Mouse (Mus musculus) cerebellum, postnatal 14 days (tissue): ENCODE measurements around the gene Mrvi1.

Experiments used
- DNase-seq, 2 experiments: peaks; one replicate each; pipeline ENCODE4 v3.0.0; 2021; ENCODE audit warnings: mixed read lengths in 2 of 2

Mrvi1 gene

GRCm38 (mm10) chr7:110878028-110878427, 104.2 kb downstream of the Mrvi1 start:
- no peak for DNase-seq

DNA sequence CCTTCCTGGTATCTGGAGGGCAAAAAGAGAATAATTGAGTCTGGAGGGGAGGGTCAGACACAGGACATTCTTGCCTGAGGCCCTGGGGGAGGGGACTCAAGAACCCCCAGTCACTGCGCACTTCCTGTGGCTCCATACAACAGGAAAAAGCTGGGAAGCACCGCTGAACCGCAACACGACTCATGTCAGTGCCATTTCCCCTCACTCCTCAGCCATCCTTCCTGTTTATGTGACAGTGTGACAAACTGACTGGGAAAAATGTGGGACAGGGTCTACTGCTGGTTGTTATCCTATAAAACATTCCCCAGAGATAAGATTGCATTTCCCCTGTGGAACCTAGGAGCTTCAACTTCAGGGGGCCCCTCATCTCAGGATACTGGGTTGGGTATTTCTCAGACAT, 105.3 kb downstream of the Mrvi1 start:
- DNase-seq: no peak

GRCm38 (mm10) chr7:110868807-110869206, 113.5 kb downstream of the Mrvi1 start:
- DNase-seq: no peak

- no peak for DNase-seq
Observed at GRCm38 (mm10) chr7:110867116-110867515, 115.1 kb downstream of the Mrvi1 start.

DNA sequence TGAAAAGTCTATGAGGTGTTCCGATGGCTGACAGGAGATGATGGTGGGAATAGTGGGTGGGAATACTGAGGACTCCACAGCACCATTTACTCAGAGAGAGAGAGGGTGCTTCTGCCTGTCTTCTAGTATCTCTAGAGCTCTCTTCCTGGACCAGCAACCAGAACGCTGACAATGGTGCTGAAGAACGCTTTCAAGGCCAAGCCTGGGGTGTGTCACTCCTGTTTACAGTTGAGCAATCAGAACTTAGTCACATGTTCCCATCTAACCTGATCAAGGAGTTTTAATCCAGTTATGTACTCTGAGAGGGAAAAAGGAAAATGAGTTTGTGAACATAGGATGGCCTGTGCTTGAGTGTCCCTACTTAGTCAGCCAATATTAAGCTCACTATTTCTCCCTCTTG, 116.2 kb downstream of the Mrvi1 start:
- DNase-seq: no peak

DNA sequence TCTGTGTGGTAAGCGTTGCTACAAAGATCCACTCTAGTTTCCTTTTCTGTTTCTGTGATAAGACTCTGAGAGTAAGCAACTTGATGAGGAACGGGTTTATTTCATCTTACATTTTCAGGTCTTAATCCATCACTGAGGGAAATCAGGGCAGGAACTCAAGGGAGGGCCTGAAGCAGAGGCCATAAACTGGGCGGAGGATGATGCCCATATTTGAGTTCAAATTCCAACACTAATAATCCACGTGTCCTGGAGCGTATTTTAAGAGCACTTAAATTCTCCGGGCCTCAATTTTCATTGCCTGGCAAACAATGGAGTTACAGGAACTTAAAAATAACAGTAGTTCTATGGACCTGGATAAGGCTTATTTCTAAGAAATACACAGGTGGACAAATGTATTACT, 116.7 kb downstream of the Mrvi1 start:
- DNase-seq: no peak

GRCm38 (mm10) chr7:110865038-110865437, 117.2 kb downstream of the Mrvi1 start:
- DNase-seq: no peak

GRCm38 (mm10) chr7:110862751-110863289, 119.4 kb downstream of the Mrvi1 start, which contains the start of gene Lyve1:
Gene Lyve1 (minus strand): TSS chr7:110863239.
- DNase-seq: no peak

DNA sequence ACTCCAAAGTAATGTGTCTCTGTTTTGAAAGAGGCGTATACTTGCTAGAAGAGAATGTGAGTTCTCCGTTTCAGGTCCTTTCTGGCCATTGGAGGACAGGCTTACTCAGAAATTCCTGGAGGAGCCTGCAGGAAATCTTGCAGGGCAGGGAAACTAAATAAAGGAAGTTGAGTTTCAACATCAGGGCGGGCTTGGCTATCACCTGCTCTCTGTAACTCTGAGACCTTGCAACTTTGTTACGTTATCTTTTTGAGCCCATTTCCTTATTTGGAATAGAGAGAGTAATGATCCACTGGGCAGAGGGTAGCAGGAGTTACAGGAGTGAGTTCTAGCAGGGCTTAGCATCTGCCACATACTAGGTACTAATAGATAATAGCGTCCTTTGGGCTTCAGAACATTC, 122.1 kb downstream of the Mrvi1 start:
- no peak for DNase-seq

- no peak for DNase-seq
Observed at GRCm38 (mm10) chr7:110855604-110856003, 126.7 kb downstream of the Mrvi1 start.

GRCm38 (mm10) chr7:110854927-110855546, 127.2 kb downstream of the Mrvi1 start:
- DNase-seq: peak; percentile 66 to 72

GRCm38 (mm10) chr7:110854519-110854918, 127.7 kb downstream of the Mrvi1 start:
- no peak for DNase-seq

- DNase-seq: no peak
Observed at GRCm38 (mm10) chr7:110853611-110854010, 128.7 kb downstream of the Mrvi1 start.

DNA sequence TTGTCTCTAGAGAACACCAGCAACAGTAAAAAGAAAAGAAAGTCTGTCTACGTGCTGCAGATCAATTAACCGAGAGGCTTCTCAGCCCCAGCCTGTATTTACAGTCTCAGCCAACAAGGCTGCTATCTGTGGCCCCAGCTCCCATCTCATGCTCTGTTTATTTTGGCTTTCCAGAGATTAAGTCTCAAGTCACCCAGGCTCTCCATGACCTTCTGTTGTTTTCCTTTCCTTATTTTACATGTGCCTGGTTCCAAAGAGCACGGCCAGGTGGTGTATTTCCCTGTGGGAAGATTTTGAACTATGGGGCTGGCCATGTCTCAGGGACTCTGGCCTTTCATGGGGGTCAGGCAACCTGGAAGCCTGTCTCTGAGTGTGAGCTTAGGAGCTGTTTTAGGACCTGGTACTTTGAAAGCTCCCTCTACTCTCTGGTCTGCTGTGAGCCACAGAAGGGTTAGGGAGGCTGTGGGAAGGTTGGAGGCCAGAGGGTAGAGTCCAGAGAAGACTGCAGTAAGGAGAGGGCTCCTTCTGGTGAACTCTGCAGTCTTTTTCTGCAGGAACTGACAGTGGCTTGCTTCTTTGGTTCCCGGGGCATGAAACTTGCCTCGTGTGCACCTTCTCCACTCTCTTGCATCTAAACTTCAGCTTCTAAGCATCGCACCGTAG, 130.6 kb downstream of the Mrvi1 start:
- DNase-seq: no peak

DNA sequence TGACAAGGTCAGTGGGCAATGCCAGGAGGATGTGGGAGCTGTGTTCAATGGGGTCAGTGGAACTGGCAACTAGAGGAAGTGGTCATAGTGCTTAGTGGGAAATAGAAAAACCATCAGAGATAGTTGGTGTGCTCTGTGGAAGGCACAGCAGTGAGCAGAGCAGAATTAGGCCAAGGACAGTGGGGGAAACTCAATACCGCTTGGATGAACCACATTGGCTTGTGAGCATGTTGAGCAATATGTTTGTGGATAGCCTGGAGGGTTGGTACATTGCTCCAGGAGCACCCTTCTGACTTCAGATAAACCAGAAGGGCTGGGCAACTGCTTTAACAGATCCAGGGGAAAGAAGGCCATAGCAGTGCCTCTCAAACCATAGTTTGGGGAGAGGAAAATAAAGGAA, 133.9 kb downstream of the Mrvi1 start:
- DNase-seq: no peak

DNA sequence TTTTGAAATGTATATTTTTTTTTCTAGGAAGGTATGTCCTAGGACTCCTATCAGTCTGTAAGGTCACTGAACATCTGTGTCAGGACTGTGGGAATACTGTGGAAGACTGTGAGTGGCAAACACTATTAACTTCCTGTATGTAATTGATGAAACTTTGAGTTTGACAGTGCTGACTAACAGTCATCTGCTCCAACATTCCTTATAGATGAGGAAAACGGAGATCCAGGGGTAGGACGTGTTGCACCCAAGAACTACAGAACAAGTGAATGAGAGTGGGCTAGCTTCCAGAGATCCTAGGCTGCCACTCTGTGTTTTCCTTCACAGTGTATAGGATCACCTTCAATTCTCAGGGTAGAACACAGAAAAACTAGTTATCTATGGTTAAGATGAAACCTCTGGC, 134.9 kb downstream of the Mrvi1 start:
- DNase-seq: no peak

DNA sequence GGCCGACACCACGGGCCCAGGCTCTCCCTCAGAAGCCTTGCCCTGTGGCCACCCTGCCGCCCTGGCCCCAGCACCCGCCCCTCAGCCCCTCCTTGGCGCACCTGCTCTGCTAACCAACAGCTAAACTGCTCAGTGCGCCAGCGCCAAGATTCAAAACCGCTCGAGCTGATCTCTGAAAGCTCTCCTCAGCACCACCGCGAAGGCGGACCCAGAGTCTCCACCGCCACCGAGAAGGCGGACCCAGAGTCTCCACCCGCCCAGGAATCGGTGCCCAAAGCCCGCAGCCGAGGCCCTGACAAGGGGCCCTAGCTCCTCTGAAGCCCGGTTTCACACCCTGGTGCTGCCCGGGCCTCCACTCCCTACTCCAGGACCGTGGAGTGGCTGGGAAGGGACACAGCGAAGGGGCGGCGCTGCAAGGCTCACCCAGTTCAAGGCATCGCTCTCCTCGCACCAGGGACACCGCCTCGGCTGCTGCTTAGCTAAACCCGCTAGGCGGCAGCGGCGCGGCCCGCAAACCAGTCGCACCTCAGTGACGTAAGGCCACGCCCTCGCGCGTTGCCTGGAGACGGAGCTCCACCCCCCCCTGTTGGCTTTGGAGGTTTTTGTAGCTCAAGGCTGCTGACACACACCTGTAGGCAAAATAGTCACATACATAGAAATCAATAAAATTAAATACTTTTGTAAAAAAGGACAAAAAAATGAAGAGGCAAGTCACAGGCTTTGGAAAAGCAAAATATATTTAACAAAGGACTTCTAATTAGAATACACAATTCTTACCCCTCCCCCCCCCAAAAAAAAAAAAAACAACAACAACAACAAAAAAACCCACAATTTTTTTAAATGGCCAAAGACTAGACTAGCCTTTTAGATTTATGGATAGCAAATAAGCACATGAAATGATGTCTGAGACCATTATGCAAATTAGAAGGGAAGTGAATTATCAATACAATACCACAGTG, 138.1 kb downstream of the Mrvi1 start, which contains the start of gene Rnf141:
Rnf141 (minus strand) TSS at position 542 of the 959 bp plus-strand sequence.
- peak; percentile 95 to 96 for DNase-seq

DNA sequence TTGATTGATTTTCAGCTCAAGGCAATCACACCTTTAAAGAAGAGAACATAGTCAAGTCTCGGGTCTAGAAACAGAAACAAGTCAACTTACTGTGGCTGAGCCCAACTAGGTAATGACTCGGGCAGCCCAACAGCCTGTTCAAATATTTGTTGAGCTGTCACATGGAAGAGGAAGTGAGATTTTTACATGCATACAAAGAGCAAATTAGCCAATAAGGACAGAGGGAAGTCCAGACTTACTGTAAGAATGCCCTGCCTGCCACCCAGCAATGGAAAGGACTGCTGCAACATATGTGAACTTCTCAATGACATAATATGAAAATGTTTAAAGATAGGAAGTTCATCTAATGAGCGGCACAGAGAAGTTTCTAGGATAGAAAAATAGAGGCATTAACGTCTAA, 141.9 kb downstream of the Mrvi1 start:
- no peak for DNase-seq

GRCm38 (mm10) chr7:110834522-110834921, 147.7 kb downstream of the Mrvi1 start:
- no peak for DNase-seq

DNA sequence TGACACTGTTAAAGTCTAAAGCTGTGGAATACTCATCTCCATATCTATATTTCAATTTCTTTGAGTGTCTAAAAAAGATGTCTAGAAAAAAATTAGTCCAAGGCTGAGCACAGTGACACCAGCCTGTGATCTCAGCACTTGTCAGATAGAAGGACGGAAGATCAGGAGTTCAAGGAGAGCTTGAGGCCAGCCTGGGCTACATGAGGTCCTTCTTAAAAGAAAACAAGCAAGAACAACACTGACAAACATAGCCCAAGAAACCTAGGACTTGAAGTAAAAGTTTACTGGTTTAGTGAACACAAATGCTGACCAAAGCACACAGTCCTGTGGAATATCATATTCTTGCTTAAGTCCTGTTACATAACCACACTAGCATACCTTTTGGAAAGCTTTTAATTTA, 148.2 kb downstream of the Mrvi1 start:
- no peak for DNase-seq

DNA sequence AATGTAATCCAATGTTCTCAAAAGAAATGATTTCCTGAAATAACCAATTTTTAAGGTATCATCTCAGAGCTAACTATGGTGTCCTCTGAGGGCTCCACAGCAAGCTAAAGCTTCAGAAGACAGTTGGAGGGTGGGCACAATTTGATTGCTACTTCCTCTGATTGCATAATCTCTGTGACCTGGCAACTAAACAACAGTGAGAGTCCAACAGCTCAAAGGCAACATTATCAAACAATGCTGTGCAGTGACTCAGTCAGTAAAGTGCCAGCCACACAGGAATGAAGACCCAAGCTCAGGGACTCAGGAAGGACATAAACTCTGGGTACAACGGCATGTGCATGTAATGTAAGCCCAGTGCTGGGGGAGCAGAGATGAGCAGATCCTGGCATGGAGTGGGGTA, 149.2 kb downstream of the Mrvi1 start:
- no peak for DNase-seq

DNA sequence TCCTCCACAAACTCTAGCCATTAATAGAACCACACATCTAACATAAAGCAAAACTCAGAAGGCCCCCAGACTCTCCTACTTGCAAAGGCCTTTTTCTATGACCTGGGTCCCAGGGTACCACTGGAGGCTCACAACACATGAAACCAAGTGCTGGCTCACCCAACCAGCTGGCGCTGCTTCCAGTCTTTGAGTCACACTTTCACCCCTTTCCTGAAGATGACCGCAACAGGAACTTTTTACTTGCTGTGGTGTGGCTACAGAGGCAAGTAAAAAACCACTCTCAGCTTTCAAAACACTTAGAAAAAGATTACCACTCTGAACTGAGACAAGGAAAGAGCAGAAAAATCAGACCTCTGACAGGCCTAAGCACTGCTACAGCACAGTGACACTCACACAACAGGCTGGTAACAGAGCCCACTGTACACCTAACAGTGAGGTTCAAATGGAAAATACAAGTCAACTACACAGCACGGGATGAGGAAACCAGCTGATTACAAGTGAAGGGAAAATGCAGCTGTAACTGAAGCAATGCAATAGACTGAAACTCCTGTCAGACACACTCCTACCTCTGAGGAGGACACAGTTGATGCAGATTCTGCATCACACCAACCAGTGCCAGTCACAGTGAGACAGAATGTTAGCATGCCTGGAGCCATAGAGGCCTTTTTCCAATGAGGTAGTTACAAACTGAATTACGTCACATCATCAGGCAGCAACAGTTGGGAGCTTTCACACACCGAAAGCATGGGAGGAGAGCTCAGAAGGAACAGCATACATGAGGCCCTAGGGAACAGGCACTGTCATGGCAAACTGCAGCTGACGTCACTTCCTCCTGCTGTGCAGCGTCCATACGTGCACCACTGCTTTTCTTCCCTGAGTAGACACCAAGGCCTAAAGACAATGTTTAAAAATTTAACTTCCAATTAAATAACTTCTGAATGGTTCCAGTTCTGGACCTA, 158.0 kb downstream of the Mrvi1 start:
- no peak for DNase-seq
